Mouse (Mus musculus) limb, embryonic 14.5 days (tissue): ENCODE measurements at regions not wholly inside any gene's neighbourhood (a gene's known extent, or its start where the extent isn't known, plus 50 kb on each side); places are given as distances from the start of the nearest gene placed in this dataset.

ENCODE experiments used
- ATAC-seq: fragments of 200-750 bp; cut with Nextera tagmentation; 2 replicates; pipeline ENCODE4 v1.8.0; 2017; ENCODE audit warnings: low read depth, moderate number of reproducible peaks, moderate TSS enrichment; ENCODE audit not compliant: low FRiP score
- DNase-seq: peaks from one replicate; pipeline ENCODE4 v3.0.0-alpha.2; 2015; ENCODE audit warnings: low spot score
- H3K27ac ChIP-seq: fragments of 300-500 bp; sonication (generic); replicated peaks from 2 replicates; pipeline ENCODE4 v1.5.1; 2014; ENCODE audit warnings: low read depth, mild to moderate bottlenecking, low read length, moderate library complexity, mixed read lengths
- H3K27me3 ChIP-seq: fragments of 300-500 bp; sonication (generic); 2 replicates; pipeline ENCODE4 v1.6.1; 2014; ENCODE audit warnings: low read length, mixed read lengths; ENCODE audit not compliant: control insufficient read depth, insufficient read depth
- H3K36me3 ChIP-seq: fragments of 300-500 bp; sonication (generic); 2 replicates; pipeline ENCODE4 v1.6.1; 2014; ENCODE audit warnings: mild to moderate bottlenecking, low read length, moderate library complexity, mixed read lengths; ENCODE audit not compliant: control insufficient read depth, insufficient read depth
- H3K4me1 ChIP-seq: fragments of 300-500 bp; sonication (generic); 2 replicates; pipeline ENCODE4 v1.6.1; 2014; ENCODE audit warnings: antibody characterized with exemption, low read length, mixed read lengths; ENCODE audit not compliant: control insufficient read depth, insufficient read depth
- H3K4me2 ChIP-seq: fragments of 300-500 bp; sonication (generic); replicated peaks from 2 replicates; pipeline ENCODE4 v1.6.1; 2014; ENCODE audit warnings: low read depth, mild to moderate bottlenecking, low read length, moderate library complexity; ENCODE audit not compliant: severe bottlenecking
- H3K4me3 ChIP-seq: fragments of 300-500 bp; sonication (generic); replicated peaks from 2 replicates; pipeline ENCODE4 v1.5.1; 2014; ENCODE audit warnings: low read length
- H3K9ac ChIP-seq: fragments of 300-500 bp; sonication (generic); 2 replicates; pipeline ENCODE4 v1.6.1; 2014; ENCODE audit warnings: mild to moderate bottlenecking, low read depth, low read length, moderate library complexity; ENCODE audit not compliant: severe bottlenecking
- H3K9me3 ChIP-seq: fragments of 300-500 bp; sonication (generic); 2 replicates; pipeline ENCODE4 v1.6.1; 2016; ENCODE audit warnings: low read length; ENCODE audit not compliant: control insufficient read depth
- POLR2A ChIP-seq: fragments of 200-500 bp; IDR thresholded peaks from 2 replicates; pipeline ENCODE4 v1.8.0; 2012; ENCODE audit warnings: inconsistent platforms, mild to moderate bottlenecking, moderate library complexity, borderline replicate concordance; ENCODE audit not compliant: insufficient read depth, insufficient read length; ENCODE audit errors: extremely low read depth
- WGBS: fragments of 180-500 bp; shearing (Covaris S2); extraction: QIAGEN DNeasy Blood & Tissue Kit; methylation state at CpG from one replicate; pipeline ENCODE4 v1.1.7; 2014; 5-methylcytosine and 5-hydroxymethylcytosine counted together

GRCm38 (mm10) chr17:59805870-59806269, 792.7 kb upstream of the Nudt12 start:
- Histone ChIP-seq H3K4me3 (no peak overlapping the region), H3K4me2 (no peak overlapping the region), H3K27ac (no peak overlapping the region), H3K27me3 (no peaks in the 10 kb centered on the region), H3K9ac (no peak overlapping the region), H3K9me3 (no peaks in the 10 kb centered on the region), H3K4me1 (no peaks in the 10 kb centered on the region), H3K36me3 (no peaks in the 10 kb centered on the region)
- WGBS, result 76% methylated on average over 3 of the region's 3 CpGs
- ATAC-seq (no peak), DNase-seq (no peak)
- TF ChIP-seq POLR2A, result no peak

GRCm38 (mm10) chr17:59793434-59793833, 780.3 kb upstream of the Nudt12 start:
- Histone ChIP-seq H3K4me3 (no peak overlapping the region), H3K4me2 (no peak overlapping the region), H3K9ac (no peak overlapping the region), H3K27ac (no peak overlapping the region), H3K36me3 (no peaks in the 10 kb centered on the region), H3K27me3 (no peaks in the 10 kb centered on the region), H3K9me3 (no peaks in the 10 kb centered on the region), H3K4me1 (no peaks in the 10 kb centered on the region)
- DNase-seq (no peak), ATAC-seq (no peak)
- no peak for TF ChIP-seq POLR2A

DNA sequence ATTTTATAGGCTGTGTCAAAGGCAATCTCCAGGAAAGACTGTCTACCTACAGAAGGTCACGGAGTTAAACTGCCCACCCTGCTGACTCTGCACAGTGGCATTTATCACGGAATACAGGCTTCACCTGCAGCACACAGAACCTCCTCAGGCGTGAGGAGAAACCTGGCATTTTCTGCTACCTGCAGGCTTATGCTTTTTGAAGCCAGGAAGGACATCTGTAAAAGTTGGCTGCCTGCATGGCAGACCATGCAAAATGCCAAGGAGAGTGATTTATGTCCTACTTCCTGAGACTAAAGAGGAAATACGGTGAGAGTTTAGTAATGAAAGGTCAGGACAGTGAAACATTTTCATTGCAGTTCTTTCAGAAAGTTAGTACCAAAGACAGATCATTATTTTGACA, 779.6 kb upstream of the Nudt12 start:
- 33% methylated on average over 4 of the region's 4 CpGs for WGBS
- no peak for DNase-seq
- no peak overlapping the region for H3K27ac ChIP-seq

GRCm38 (mm10) chr17:59774075-59774474, 760.9 kb upstream of the Nudt12 start:
- DNase-seq (no peak), ATAC-seq (no peak)
- H3K4me1 ChIP-seq, result no peaks in the 10 kb centered on the region
- H3K36me3 ChIP-seq, result no peaks in the 10 kb centered on the region
- no peaks in the 10 kb centered on the region for H3K9me3 ChIP-seq
- no peak overlapping the region for H3K4me2 ChIP-seq
- H3K9ac ChIP-seq, result no peak overlapping the region
- WGBS, result 10% methylated on average over 3 of the region's 3 CpGs
- TF ChIP-seq POLR2A, result no peak
- H3K27ac ChIP-seq, result no peak overlapping the region
- H3K4me3 ChIP-seq, result no peak overlapping the region
- H3K27me3 ChIP-seq, result no peaks in the 10 kb centered on the region

More for the DNA sequence above, 779.6 kb upstream of the Nudt12 start:
- no peak for ATAC-seq
- Histone ChIP-seq H3K4me1 (no peaks in the 10 kb centered on the region), H3K4me3 (no peak overlapping the region), H3K27me3 (no peaks in the 10 kb centered on the region), H3K9me3 (no peaks in the 10 kb centered on the region), H3K36me3 (no peaks in the 10 kb centered on the region), H3K9ac (no peak overlapping the region), H3K4me2 (no peak overlapping the region)
- no peak for TF ChIP-seq POLR2A

- H3K27me3 ChIP-seq, result no peaks in the 10 kb centered on the region
- H3K9me3 ChIP-seq, result no peaks in the 10 kb centered on the region
- no peaks in the 10 kb centered on the region for H3K4me1 ChIP-seq
- H3K4me2 ChIP-seq, result no peak overlapping the region
- no peak overlapping the region for H3K4me3 ChIP-seq
- no peak for DNase-seq
- no peak overlapping the region for H3K27ac ChIP-seq
- ATAC-seq, result no peak
- H3K9ac ChIP-seq, result no peak overlapping the region
- WGBS, result 92% methylated on average over 7 of the region's 7 CpGs
- TF ChIP-seq POLR2A, result no peak
- H3K36me3 ChIP-seq, result no peaks in the 10 kb centered on the region
Measured at GRCm38 (mm10) chr17:59766580-59766979, 753.4 kb upstream of the Nudt12 start.

DNA sequence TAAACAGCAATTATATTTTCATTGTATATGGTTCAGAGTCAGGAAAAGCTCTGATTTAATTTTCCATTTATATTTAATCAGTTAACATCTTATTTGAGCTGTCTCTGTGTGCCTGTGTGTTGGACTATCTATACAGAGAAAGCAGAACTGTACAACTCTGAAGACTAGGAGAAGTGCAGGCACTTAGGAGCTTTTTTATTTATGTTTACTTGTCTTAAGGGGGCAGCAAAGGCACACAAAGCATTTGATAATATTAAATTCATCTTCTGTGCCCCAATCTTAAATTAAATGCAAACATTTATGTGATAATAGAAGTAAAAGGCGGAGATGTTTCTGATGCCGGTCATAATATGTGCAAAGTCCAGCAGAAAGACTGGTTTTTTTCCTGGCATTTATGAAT, 751.3 kb upstream of the Nudt12 start:
- no peak for ATAC-seq

More for the DNA sequence above, 751.3 kb upstream of the Nudt12 start:
- no peak overlapping the region for H3K9ac ChIP-seq
- no peak for TF ChIP-seq POLR2A
- 79% methylated on average over 2 of the region's 2 CpGs for WGBS
- no peaks in the 10 kb centered on the region for H3K36me3 ChIP-seq
- H3K27me3 ChIP-seq, result no peaks in the 10 kb centered on the region
- H3K4me3 ChIP-seq, result no peak overlapping the region
- H3K4me2 ChIP-seq, result no peak overlapping the region
- H3K4me1 ChIP-seq, result no peaks in the 10 kb centered on the region
- no peak for DNase-seq
- no peaks in the 10 kb centered on the region for H3K9me3 ChIP-seq
- no peak overlapping the region for H3K27ac ChIP-seq
